Mouse (Mus musculus) central nervous system, embryonic 18 days (tissue): ENCODE results near the gene B4galnt1. TPM values are rescaled to one million over a fixed set of nuclear protein-coding genes. Genes with fewer than 3 reads are reported as not detected.

ENCODE experiments used
- polyA plus RNA-seq: library from polyadenylated mRNA; depleted of rRNA; stranded (reverse); fragments of >200 nt; gene quantifications from 2 replicates; pipeline ENCODE4 v1.2.3, GENCODE M21; 2012; rRNA removed

Gene B4galnt1
- 62.2 and 78.3 TPM in 2 replicates for polyA plus RNA-seq

DNA sequence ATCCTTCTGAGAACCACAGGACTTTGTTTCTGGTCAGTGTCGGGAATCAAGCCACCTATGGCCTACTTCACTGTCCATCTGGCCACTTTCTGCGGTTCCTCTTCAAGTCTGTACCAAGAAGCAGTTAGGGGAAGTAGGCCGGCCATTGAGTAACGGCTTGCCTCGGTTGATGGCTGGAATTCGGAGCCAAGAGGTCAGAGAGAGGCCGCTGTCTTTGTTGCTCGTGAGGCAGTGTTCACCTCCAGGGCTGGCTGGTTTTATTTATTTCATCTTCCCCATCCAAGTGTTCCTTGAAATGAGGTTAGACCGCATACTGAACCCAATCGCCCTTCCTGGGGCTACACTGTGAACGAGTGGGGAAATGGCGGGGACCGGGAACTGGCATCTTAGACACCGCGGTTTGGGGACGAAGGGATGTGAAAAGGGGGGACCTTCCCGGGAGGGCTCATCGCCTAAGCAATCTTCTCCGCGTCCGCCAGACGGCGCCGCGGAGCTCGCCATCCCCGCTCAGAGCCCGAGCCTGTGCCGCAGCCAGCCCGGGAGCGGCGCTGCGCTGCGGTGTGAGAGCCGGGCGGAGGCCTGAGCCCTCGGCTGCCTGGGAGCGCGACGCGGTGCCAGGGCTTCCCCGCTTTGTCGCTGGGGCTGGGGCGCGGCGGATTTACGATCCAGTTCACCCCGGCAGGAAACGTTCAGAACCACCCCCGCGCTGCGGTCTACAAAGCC is at the start of gene B4galnt1:
B4galnt1 (plus strand) TSS at position 595 of the 723 bp plus-strand sequence.

DNA sequence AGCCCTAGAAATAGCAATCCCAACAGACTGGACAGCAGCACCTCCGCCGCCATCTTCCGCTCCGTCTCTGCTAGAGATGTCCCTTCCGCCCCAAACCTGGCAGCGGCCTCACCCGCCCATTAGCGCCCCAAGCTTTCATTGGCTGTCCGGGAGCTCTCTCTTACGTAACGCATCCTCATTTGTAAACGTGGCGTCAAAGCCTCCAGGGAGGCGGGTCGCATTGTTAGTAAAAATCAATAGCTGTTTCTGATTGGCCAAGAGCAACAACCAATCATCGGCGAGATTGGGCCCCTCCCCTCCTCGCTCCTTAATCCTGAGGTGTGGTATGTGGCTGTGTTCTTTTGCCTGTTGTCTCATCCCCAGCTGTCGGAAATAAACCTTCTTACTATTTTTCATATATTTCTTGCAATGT is 44.0 kb upstream of the B4galnt1 start, which contains the start of gene Os9:
Os9 (minus strand) TSS at position 66 of the 412 bp plus-strand sequence.

DNA sequence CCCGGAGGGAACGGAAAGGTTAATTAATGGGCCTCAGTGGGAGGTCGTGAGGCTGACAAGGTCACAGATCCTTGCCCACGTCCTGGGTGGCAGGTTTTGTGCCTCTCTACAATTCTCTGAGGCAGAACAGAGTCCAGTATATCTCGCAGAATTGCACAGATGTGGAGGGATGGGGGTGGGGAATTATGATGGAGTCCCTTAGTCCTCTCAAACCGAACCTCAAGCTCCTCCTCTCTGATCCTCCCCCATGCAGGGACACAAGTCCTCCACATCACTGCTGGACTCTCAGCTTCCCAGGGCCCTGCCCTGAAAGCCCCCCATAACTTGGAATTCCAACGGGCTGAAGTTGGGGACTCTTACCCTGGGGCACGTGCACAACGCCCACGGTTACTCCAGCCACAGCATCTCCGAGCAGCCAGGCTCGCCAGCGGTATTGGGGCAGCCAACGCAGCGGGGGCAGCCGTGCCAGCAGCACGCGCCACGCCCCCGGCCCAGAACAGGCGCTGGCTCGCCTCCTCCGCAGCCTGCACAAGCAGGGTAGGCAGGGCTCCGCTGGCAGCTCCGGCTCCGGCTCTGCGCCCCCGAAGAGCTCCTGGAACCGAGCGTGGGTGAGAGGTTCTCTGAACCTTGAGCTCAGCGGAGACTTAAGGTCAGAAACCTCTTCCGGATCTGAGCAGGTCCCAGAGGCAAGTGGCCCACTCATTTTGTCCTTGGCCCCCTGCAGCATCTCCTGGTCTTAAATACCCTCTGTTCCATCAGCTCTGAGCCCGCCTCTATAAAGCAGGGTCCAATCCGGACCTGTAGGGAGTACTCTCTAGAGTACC is 15.1 kb downstream of the B4galnt1 start, which contains the start of gene Slc26a10:
Slc26a10 (minus strand) TSS at position 775 of the 824 bp plus-strand sequence.

DNA sequence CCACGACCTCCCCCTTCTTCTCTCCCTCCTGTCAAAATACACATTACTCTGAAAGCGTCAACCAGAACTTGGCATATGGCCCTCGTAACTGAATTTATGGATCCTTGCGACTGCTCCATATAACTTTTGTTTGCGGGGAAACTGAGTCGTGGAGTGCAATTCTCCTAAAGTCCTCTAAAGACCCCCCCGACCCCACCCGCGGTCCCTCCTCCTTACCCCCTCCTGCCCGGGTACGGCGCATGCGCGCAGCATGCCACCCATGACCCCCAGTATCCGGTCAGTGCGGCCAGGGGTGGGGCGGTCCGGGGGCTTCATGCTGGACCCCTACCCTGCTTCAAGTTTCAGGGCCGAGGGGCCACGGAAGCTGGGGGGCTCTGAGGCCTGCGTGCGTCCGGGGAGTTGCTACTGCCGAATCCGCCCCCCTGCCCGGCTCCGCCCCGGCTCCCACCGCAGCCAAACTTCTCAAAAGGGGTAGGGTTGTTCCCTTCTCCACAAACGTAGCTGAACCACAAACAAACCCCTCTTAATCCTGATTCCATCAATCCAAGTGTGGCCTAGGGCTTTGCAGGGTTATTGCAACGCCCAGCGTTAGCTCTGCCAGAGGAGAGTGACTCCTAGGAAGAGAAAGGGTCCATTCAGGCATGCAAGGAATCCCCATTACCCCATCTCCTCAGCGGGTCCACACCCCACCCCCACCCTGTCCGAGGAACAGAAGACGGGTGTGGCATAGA is 24.8 kb downstream of the B4galnt1 start, which contains the start of gene Arhgef25:
Arhgef25 (minus strand) TSS at position 433 of the 731 bp plus-strand sequence.

DNA sequence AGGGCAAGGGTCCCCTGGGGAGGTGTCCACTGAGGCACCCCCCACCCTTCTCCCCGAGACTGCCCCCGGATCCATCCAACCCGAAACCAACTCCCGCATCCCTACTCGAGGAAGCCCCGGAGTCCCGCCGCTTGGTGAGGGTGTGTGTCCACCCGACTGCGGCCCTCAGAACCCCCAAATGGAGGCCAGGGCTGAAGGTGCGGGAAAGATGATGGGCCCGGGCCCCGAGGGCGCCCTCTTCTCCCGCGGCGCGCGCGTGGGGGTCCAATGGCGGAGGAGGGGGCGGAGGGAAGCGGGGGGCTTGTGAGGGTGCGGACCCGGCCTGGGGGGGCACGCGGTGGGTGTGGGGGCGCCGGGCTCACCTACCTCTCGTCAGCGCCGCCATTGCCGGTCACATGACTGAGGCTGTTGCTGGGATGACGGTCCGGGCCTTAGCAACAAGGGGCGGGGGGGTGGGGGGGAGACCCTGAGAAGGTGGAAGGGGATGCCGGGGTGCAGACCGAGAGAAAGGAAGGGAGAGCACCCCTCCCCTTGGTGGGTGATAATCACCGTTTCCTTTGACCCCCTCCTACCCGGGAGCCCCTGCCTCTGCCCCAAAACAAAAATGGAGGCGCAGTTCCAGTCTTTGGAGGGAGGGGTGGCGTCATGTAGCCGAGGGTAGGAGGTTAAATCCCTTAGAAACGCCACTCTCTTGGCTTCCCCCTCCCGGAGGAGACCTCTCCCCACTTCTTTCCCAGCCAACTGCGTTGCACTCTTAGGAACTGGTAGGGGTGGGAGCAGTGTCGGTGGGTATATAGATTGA is 30.5 kb downstream of the B4galnt1 start, which contains the start of gene Dtx3:
Dtx3 (minus strand) TSS at position 401 of the 802 bp plus-strand sequence.

DNA sequence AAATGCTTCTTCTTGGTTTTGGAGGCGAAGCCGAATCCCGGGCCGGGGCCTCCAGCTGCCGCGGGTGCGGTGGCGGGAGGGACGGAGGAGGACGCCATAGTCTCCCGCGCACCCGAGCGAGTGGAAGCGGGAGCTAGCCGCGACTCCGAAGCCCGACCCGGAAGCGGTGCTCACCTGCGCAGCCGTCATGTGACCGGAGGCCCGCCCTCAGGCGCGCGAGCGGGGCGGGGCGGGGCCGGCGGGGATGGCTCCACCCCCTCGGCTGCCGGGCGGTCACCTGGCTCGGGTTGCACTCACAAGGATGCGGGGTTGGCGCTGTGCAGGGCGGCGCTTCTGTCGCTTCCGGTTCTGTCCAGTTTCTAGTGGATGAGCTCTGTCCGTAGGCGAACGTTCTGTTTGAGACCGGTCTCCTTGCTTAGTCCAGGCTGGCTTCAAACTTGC is 46.4 kb downstream of the B4galnt1 start, which contains the start of gene Pip4k2c:
Pip4k2c (minus strand) TSS at position 172 of the 441 bp plus-strand sequence.

Other genes starting within 250 kb of the B4galnt1 start
- gene Ctdsp2, start 186.5 kb upstream of the B4galnt1 start, polyA plus RNA-seq = 49.6 and 51.2 TPM in 2 replicates
- gene Avil, start 164.5 kb upstream of the B4galnt1 start, polyA plus RNA-seq = 0.31 and 2.3 TPM in 2 replicates
- gene Tsfm, start 134.4 kb upstream of the B4galnt1 start, polyA plus RNA-seq = 40.5 and 47.7 TPM in 2 replicates
- gene Mettl1, start 123.8 kb upstream of the B4galnt1 start, polyA plus RNA-seq = 16.7 and 18.3 TPM in 2 replicates
- gene Eef1akmt3, start 123.7 kb upstream of the B4galnt1 start, polyA plus RNA-seq = 0.39 and 0.47 TPM in 2 replicates
- 0.88 and 0.91 TPM in 2 replicates for gene Cyp27b1, start 117.0 kb upstream of the B4galnt1 start, polyA plus RNA-seq
- gene March9, start 105.0 kb upstream of the B4galnt1 start, polyA plus RNA-seq = 37.5 and 40.2 TPM in 2 replicates
- 579 and 618 TPM in 2 replicates for gene Cdk4, start 101.7 kb upstream of the B4galnt1 start, polyA plus RNA-seq
- gene Tspan31, start 95.0 kb upstream of the B4galnt1 start, polyA plus RNA-seq = 74.7 and 75.1 TPM in 2 replicates
- gene Agap2, start 89.9 kb upstream of the B4galnt1 start, polyA plus RNA-seq = 143 and 168 TPM in 2 replicates
- gene Os9, start 44.1 kb upstream of the B4galnt1 start, polyA plus RNA-seq = 71.6 and 74.0 TPM in 2 replicates
- 0.56 and 1.0 TPM in 2 replicates for gene Slc26a10, start 15.4 kb downstream of the B4galnt1 start, polyA plus RNA-seq
- gene Arhgef25, start 24.9 kb downstream of the B4galnt1 start, polyA plus RNA-seq = 75.2 and 81.9 TPM in 2 replicates
- gene Dtx3, start 30.5 kb downstream of the B4galnt1 start, polyA plus RNA-seq = 422 and 436 TPM in 2 replicates
- 23.6 and 23.7 TPM in 2 replicates for gene Pip4k2c, start 46.4 kb downstream of the B4galnt1 start, polyA plus RNA-seq
- 162 and 165 TPM in 2 replicates for gene Kif5a, start 98.1 kb downstream of the B4galnt1 start, polyA plus RNA-seq
- gene Dctn2, start 101.1 kb downstream of the B4galnt1 start, polyA plus RNA-seq = 336 TPM in 2 replicates
- 26.6 and 33.0 TPM in 2 replicates for gene Mbd6, start 123.8 kb downstream of the B4galnt1 start, polyA plus RNA-seq
- gene Mars, start 146.6 kb downstream of the B4galnt1 start, polyA plus RNA-seq = 94.5 and 96.6 TPM in 2 replicates
- 0.48 and 0.60 TPM in 2 replicates for gene Arhgap9, start 156.7 kb downstream of the B4galnt1 start, polyA plus RNA-seq
- 5.2 and 7.5 TPM in 2 replicates for gene Gli1, start 176.7 kb downstream of the B4galnt1 start, polyA plus RNA-seq
- 0.01 TPM in 1 of 2 replicates, not detected in the other for gene Inhbe, start 189.2 kb downstream of the B4galnt1 start, polyA plus RNA-seq
- gene Inhbc, start 205.2 kb downstream of the B4galnt1 start, polyA plus RNA-seq = not detected in 2 replicates
- gene R3hdm2, start 215.1 kb downstream of the B4galnt1 start, polyA plus RNA-seq = 48.7 and 63.2 TPM in 2 replicates